In the genomic region with DNA sequence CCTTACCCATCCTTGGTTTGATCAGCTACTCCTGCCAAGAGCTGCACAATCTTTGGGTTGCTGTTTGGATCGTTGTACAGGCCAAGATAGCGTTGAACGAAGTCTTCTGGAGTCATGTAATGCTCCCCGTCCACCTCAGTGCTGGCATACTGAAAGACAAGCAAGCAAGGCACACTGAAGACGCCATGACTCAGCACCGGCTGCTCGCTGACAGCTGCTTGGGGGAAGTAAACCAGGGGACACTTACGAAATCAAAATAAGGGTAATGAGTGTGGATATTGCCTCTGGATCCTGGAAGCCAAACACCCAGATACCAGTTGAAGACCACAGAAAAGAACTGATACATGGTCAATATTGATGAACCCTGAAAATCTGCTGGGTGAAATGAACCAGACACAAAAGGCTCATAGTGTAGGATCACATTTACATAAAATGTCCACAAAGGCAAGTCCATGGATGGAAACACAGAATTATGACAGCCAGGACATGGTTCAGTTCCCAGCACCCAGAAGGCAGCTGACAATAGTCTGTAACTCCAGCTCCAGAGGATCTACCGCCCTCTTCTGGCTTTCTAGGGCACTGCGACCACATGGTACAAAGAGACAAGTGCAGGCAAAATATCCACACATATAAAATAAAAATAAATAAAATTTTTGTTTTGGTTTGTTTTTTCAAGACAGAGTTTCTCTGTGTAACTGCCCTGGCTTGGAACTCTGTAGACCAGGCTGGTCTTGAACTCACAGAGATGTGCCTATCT, we compare ENCODE assay signal across 17 mouse cellular contexts. TPM values are rescaled to one million over a fixed set of nuclear protein-coding genes. Genes with fewer than 3 reads are reported as not detected.
DNase-seq lines count a peak whose midpoint lies in the region; ATAC-seq and TF ChIP-seq lines count a peak whose summit lies in the region.
"Had no signal": no experiment of that assay in that cellular context is flagged by ENCODE, and none has a peak within 500 bp of the region (broad histone marks: within the 10 kb centered on the region; RNA-seq: fewer than 3 reads in every experiment).

No protein-coding gene starts in this region.

- peak; percentile 48; the same call in 1 of the 2 replicates for ATAC-seq in frontal cortex, adult (ENCODE audit: low TSS enrichment)
- no peak for ATAC-seq in liver, embryonic 12.5 days
- ATAC-seq in neutrophil, adult 5-6 weeks (ENCODE audit: extremely low read depth, insufficient number of reproducible peaks, low FRiP score, poor library complexity, severe bottlenecking): peak; percentile 72; the same call in 1 of the 2 replicates
- no peak for ATAC-seq in megakaryocyte-erythroid progenitor cell, adult 5-6 weeks (replicated peaks; ENCODE audit: low FRiP score, low TSS enrichment, poor library complexity, severe bottlenecking)
- ATAC-seq: forebrain, embryonic 13.5 days; midbrain, embryonic 15.5 days had no signal

- no peak for TF ChIP-seq POLR2A in liver, adult 2 months (IDR thresholded peaks at IDR 0.05; ENCODE audit: extremely low read depth, insufficient read depth, low read length)

- H3K27me3 ChIP-seq in liver, adult 2 months (ENCODE audit: control insufficient read depth, insufficient read depth, low read length): no peaks in the 10 kb centered on the region
- no peaks in the 10 kb centered on the region for H3K27me3 ChIP-seq in liver, embryonic 12.5 days (replicated peaks)
- H3K27me3 ChIP-seq: embryonic facial prominence, embryonic 12.5 days; forebrain, embryonic 13.5 days; midbrain, embryonic 15.5 days had no signal

- DNase-seq in frontal cortex, adult 2 months (ENCODE audit: extremely low spot score in 1 of 2, low spot score in 1 of 2): no peak
- DNase-seq in liver, adult 2 months (ENCODE audit: extremely low read depth, low read depth, low spot score): no peak
- DNase-seq in R1 (ENCODE audit: low read depth, low spot score): peak; percentile 64
- DNase-seq in right cerebral cortex, postnatal 14 days: no peak
- DNase-seq: cerebellum, postnatal 10 days; gastrocnemius, postnatal 14 days; heart, postnatal 36 days; left cerebral cortex, postnatal 4 days; spleen, adult 18-20 months; thymus, adult 18-20 months had no signal

- WGBS in liver, adult 2 months: 91% methylated on average over 10 of the region's 10 CpGs
- WGBS in liver, embryonic 12.5 days (ENCODE audit: insufficient replicate concordance): 80% methylated on average over 10 of the region's 10 CpGs

- H3K27ac ChIP-seq in liver, adult 2 months (replicated peaks; ENCODE audit: insufficient read depth, low read depth, low read length): no peak overlapping the region
- H3K27ac ChIP-seq in liver, embryonic 12.5 days: no peak overlapping the region
- H3K27ac ChIP-seq: embryonic facial prominence, embryonic 12.5 days; forebrain, embryonic 13.5 days; midbrain, embryonic 15.5 days had no signal

- TF ChIP-seq CTCF in liver, adult 2 months (IDR thresholded peaks at IDR 0.05; ENCODE audit: low read depth, low read length): peak; percentile 11; the same call in 1 of the 2 replicates

- H3K36me3 ChIP-seq in liver, adult 2 months (ENCODE audit: control insufficient read depth, insufficient read depth, low read length): 0 out of 2 replicates have a peak, but pooled peaks cover 1% of the 10 kb centered on the region
- H3K36me3 ChIP-seq in liver, embryonic 12.5 days: peaks cover 24% of the 10 kb centered on the region

- H3K79me2 ChIP-seq in liver, adult 2 months (ENCODE audit: control insufficient read depth, insufficient read depth, low read length): no peaks in the 10 kb centered on the region; the same call in 1 of the 2 replicates

- no peak overlapping the region for H3K9ac ChIP-seq in liver, adult 2 months (ENCODE audit: low read depth, low read length)
- H3K9ac ChIP-seq in liver, embryonic 12.5 days: no peak overlapping the region
- H3K9ac ChIP-seq: embryonic facial prominence, embryonic 12.5 days; forebrain, embryonic 13.5 days; midbrain, embryonic 15.5 days had no signal

- H3K9me3 ChIP-seq in liver, embryonic 12.5 days (replicated peaks): peaks cover 7% of the 10 kb centered on the region
- H3K9me3 ChIP-seq: embryonic facial prominence, embryonic 12.5 days; midbrain, embryonic 15.5 days had no signal

- H3K4me3 ChIP-seq in liver, adult 2 months (ENCODE audit: insufficient read depth, low read depth, low read length): no peak overlapping the region
- H3K4me3 ChIP-seq in liver, embryonic 12.5 days: no peak overlapping the region
- H3K4me3 ChIP-seq: embryonic facial prominence, embryonic 12.5 days; forebrain, embryonic 13.5 days; midbrain, embryonic 15.5 days had no signal

- no peak overlapping the region for H3K4me2 ChIP-seq in liver, embryonic 12.5 days
- H3K4me2 ChIP-seq: embryonic facial prominence, embryonic 12.5 days; forebrain, embryonic 13.5 days; midbrain, embryonic 15.5 days had no signal

- H3K4me1 ChIP-seq in liver, adult 2 months (ENCODE audit: control insufficient read depth, insufficient read depth, low read length): no peaks in the 10 kb centered on the region
- H3K4me1 ChIP-seq in liver, embryonic 12.5 days: no peaks in the 10 kb centered on the region; the same call in 1 of the 2 replicates
- H3K4me1 ChIP-seq: embryonic facial prominence, embryonic 12.5 days; forebrain, embryonic 13.5 days; midbrain, embryonic 15.5 days had no signal

RNA-seq across cellular contexts. Expression of a gene that starts 23.5 kb away (rescaled TPM):
- polyA plus RNA-seq in frontal cortex, adult 2 months (2012; rRNA removed): 108 and 113 TPM in 2 replicates
- total RNA-seq in liver, adult 2 months (2014; rRNA removed): 13.6 and 17.3 TPM in 2 replicates
- polyA plus RNA-seq in liver, adult 2 months (2012; rRNA removed): 13.7 and 15.1 TPM in 2 replicates
- 31.1 and 31.2 TPM in 2 replicates for polyA plus RNA-seq in liver, embryonic 12.5 days (2016; fragmentation: Nextera tagmentation; extraction: Ambion mirVana)
- 36.6 and 40.6 TPM in 2 replicates for total RNA-seq in neutrophil, adult 5-6 weeks (2017)
- 26.8 and 42.7 TPM in 2 replicates for total RNA-seq in megakaryocyte-erythroid progenitor cell, adult 5-6 weeks (2014; fragmentation: Nextera tagmentation)
- 21.2 and 42.3 TPM in 2 replicates for total RNA-seq in megakaryocyte-erythroid progenitor cell, adult 5-6 weeks (2017)

RNA-seq across cellular contexts. Expression of a gene that starts 44.7 kb away (rescaled TPM):
- polyA plus RNA-seq in frontal cortex, adult 2 months (2012; rRNA removed): 22.6 and 22.9 TPM in 2 replicates
- total RNA-seq in liver, adult 2 months (2014; rRNA removed): 14.6 and 16.0 TPM in 2 replicates
- polyA plus RNA-seq in liver, adult 2 months (2012; rRNA removed): 2.0 TPM in 2 replicates
- 162 and 165 TPM in 2 replicates for polyA plus RNA-seq in liver, embryonic 12.5 days (2016; fragmentation: Nextera tagmentation; extraction: Ambion mirVana)
- total RNA-seq in neutrophil, adult 5-6 weeks (2017): 33.9 and 37.0 TPM in 2 replicates
- total RNA-seq in megakaryocyte-erythroid progenitor cell, adult 5-6 weeks (2014; fragmentation: Nextera tagmentation): 129 and 155 TPM in 2 replicates
- 232 and 241 TPM in 2 replicates for total RNA-seq in megakaryocyte-erythroid progenitor cell, adult 5-6 weeks (2017)

Comparison
In these comparisons a context has a peak if more than half of its experiments do, and no peak if none do; other contexts are left out.
1. ATAC-seq: peak in frontal cortex, adult (single experiment) and neutrophil, adult 5-6 weeks (single experiment); none in liver, embryonic 12.5 days (single experiment) and megakaryocyte-erythroid progenitor cell, adult 5-6 weeks (single experiment).